Mouse (Mus musculus) thymus, adult 2 months (tissue): ENCODE results near the gene Irs3. TPM values are rescaled to one million over a fixed set of nuclear protein-coding genes. Genes with fewer than 3 reads are reported as not detected.

Experiments
- DNase-seq: peaks from one replicate; pipeline ENCODE4 v3.0.0; 2021
- H3K27ac ChIP-seq: fragments of 200-500 bp; 2 replicates; pipeline ENCODE4 v1.5.1; 2012; ENCODE audit warnings: low read length, control low read depth; ENCODE audit not compliant: control insufficient read depth, insufficient read depth
- H3K27me3 ChIP-seq: fragments of 200-500 bp; 2 replicates; pipeline ENCODE4 v1.6.1; 2012; ENCODE audit warnings: mild to moderate bottlenecking, low read length, moderate library complexity, mixed read lengths; ENCODE audit not compliant: control insufficient read depth, insufficient read depth
- H3K36me3 ChIP-seq: fragments of 200-500 bp; 2 replicates; pipeline ENCODE4 v1.6.1; 2012; ENCODE audit warnings: mild to moderate bottlenecking, low read length, moderate library complexity; ENCODE audit not compliant: control insufficient read depth, insufficient read depth
- H3K4me1 ChIP-seq: fragments of 200-500 bp; replicated peaks from 2 replicates; pipeline ENCODE4 v1.6.1; 2012; ENCODE audit warnings: low read length; ENCODE audit not compliant: control insufficient read depth, insufficient read depth
- H3K4me3 ChIP-seq: fragments of 200-500 bp; 2 replicates; pipeline ENCODE4 v1.5.1; 2012; ENCODE audit warnings: mild to moderate bottlenecking, low read length, control low read depth, moderate library complexity; ENCODE audit not compliant: control insufficient read depth, insufficient read depth
- CTCF ChIP-seq: fragments of 200-500 bp; IDR thresholded peaks from 2 replicates; pipeline ENCODE4 v1.5.1; 2012; ENCODE audit warnings: mild to moderate bottlenecking, control low read depth, low read length, moderate library complexity, borderline replicate concordance; ENCODE audit not compliant: control insufficient read depth, poor library complexity, insufficient read depth; ENCODE audit errors: extremely low read depth
- POLR2A ChIP-seq: fragments of 200-500 bp; IDR thresholded peaks from 2 replicates; pipeline ENCODE4 v1.6.1; 2012; ENCODE audit warnings: mild to moderate bottlenecking, low read length, control low read depth, moderate library complexity; ENCODE audit not compliant: control insufficient read depth, poor library complexity, insufficient read depth; ENCODE audit errors: extremely low read depth
- WGBS: fragments of 180-500 bp; shearing (Covaris S2); methylation state at CpG from one replicate; pipeline ENCODE4 v1.1.7; 2018; 5-methylcytosine and 5-hydroxymethylcytosine counted together
- polyA plus RNA-seq: library from polyadenylated mRNA; depleted of rRNA; stranded (reverse); fragments of >200 nt; gene quantifications from 2 replicates; pipeline ENCODE4 v1.2.3, GENCODE M21; 2012; rRNA removed

Gene Irs3
- polyA plus RNA-seq = 2.2 and 2.5 TPM in 2 replicates

DNA sequence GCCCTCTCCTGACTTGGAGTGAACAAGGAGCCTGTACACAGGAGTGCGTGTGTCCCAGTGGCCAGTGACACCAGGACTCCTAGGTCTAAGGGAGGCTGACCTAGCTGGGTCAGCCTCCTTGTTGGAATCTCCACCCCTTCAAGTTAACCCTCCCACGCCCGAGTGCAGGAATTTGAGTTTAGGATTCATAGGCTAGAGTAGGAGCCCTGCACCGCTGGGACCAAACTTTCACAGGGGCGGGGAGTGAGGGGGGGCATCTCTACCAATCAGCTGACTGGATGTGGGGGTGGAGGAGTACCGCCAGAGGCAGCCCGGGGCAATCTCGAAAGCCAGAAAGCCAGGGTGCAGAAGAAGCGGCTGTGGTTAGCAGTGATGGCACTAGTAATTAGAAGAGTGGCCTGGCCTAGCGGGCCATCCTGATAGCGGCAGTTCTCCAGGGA, at the start of gene Irs3:
Irs3 (minus strand) TSS at position 63 of the 440 bp plus-strand sequence.
- 53% methylated on average over 11 of the region's 11 CpGs for WGBS
- Histone ChIP-seq H3K27me3 (no peaks in the 10 kb centered on the region; the same call in 1 of the 2 replicates), H3K4me1 (peaks cover 7% of the 10 kb centered on the region; the same call in 1 of the 2 replicates), H3K36me3 (peaks cover 22% of the 10 kb centered on the region), H3K4me3 (no peak within 1 kb of the TSS), H3K27ac (no peak within 1 kb of the TSS)
- DNase-seq = no peak
- TF ChIP-seq POLR2A = no peak
- no peak for TF ChIP-seq CTCF

DNA sequence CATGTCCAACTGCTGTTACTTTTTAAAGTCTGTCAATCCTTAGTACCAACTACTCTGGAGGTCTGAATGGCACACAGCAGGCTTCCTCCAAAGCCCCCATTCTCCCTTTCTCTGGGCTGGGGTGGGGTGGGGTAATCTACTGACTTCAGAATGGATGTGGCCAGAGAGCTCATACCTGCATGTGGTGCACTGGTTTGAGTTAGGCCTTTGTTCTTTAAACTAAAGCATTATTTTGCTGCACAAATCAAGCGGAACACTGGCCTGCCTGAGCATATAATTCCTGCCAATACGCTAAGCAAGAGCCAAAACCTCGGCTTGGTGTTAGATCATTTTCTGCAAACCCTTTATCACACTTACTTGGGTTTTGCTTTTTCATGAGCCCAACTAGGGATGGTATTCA, 49.3 kb upstream of the Irs3 start:
- no peak overlapping the region for H3K4me3 ChIP-seq
- H3K27ac ChIP-seq = no peak overlapping the region
- H3K27me3 ChIP-seq = no peaks in the 10 kb centered on the region
- TF ChIP-seq CTCF = no peak
- no peak for TF ChIP-seq POLR2A
- peaks cover 45% of the 10 kb centered on the region for H3K4me1 ChIP-seq
- 92% methylated on average over 3 of the region's 3 CpGs for WGBS
- DNase-seq = no peak
- H3K36me3 ChIP-seq = no peaks in the 10 kb centered on the region

DNA sequence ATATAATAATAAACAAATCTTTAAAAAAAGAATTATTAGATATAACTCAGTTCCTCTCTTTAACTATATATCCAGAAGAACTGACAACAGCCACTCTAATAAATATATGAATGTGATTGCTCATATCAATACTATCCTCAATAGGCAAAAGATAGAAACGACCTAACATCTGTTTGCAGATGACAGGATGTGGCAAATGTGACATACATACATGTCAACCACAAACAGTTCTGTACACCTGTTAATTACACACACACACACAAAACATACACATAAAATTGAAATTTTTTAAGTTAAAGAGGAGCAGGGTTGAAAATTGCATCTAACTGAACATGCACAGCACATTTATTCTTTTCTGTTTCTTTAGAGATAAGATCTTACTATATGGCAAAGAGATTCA, 46.4 kb upstream of the Irs3 start:
- H3K27me3 ChIP-seq = no peaks in the 10 kb centered on the region
- no peak for DNase-seq
- no peak overlapping the region for H3K27ac ChIP-seq
- 9% methylated on average over 1 of the region's 1 CpGs for WGBS
- no peak overlapping the region for H3K4me3 ChIP-seq
- TF ChIP-seq CTCF (no peak), POLR2A (no peak)
- H3K4me1 ChIP-seq = peaks cover 42% of the 10 kb centered on the region
- no peaks in the 10 kb centered on the region for H3K36me3 ChIP-seq

DNA sequence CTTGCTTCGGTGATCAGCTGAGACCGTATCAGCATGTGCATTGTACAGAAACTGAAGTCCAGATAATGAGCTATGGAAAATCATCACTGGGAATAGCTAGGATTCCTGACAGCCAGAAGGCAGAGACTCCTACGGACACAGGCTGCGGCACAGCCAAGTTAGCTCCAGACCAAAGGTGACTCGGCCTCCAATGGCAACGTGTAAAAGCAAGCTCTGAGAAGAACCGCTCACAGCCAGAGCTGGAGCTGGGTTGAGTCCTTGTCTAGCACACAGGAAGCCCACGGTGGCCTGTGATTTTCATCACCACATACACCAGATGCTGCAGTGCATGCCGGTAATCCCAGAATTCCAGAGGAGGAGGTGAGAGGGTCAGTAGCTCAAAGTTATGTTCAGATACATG, 45.0 kb upstream of the Irs3 start:
- H3K4me3 ChIP-seq = peak overlapping the region; percentile 7
- H3K27ac ChIP-seq = peak overlapping the region; percentile 98
- DNase-seq = no peak
- WGBS = 68% methylated on average over 9 of the region's 9 CpGs
- no peaks in the 10 kb centered on the region for H3K36me3 ChIP-seq
- peaks cover 43% of the 10 kb centered on the region for H3K4me1 ChIP-seq
- no peaks in the 10 kb centered on the region for H3K27me3 ChIP-seq
- no peak for TF ChIP-seq CTCF
- TF ChIP-seq POLR2A = no peak

DNA sequence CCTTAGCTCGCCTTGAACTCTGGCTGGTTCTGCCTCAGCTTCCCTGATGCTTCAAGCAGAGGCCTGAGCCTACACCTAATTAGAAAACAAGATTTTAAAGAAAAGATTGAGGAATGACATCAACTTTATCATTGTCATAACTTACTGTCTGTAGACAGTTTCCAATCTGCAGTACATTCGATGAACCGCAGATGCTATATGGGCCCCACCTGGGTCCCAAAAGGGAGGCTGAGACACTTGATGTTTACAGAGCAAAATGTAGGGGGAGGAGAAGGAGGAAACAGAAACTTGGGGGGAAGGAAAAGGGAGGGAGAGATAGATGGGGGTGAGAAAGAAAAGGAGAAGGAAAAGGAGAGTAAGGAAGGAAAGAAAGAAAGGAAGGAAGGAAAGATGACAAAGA, 44.5 kb upstream of the Irs3 start:
- Histone ChIP-seq H3K4me3 (no peak overlapping the region; the same call in 1 of the 2 replicates), H3K4me1 (peaks cover 44% of the 10 kb centered on the region), H3K27me3 (no peaks in the 10 kb centered on the region), H3K36me3 (no peaks in the 10 kb centered on the region), H3K27ac (peak overlapping the region; percentile 98)
- peak; percentile 41 for DNase-seq
- 46% methylated on average over 3 of the region's 3 CpGs for WGBS
- no peak for TF ChIP-seq CTCF

DNA sequence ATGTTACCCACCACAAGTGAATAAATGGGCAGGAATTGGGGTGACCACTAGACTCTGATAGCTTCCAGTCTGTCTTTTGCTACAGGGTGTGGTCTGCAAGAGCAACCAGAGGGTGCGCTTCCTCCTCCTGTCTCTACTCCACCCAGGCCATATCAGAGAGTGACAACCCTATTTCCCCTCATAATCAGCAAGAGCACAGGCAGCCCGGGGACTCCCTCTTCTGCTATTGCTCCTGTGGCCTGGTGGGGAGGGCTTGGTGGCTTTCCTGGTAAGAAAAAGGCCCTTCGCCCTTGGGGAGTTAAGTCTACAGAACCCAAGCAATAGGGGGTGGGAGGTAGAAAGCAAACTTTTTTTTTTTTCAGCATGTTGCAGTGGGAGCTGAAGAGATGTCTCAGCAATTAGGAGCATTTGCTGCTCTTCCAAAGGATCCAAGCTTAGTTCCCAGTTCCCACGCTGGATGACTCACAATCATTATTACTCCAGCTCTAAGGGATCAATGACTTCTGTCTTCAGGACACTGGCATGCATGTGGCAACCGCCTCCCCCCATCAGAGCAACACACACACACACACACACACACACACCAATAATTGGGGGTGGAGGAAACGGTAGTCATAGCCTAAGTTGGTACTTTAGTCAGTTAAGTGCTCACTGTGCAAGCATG, 40.7 kb upstream of the Irs3 start:
- 57% methylated on average over 6 of the region's 6 CpGs for WGBS
- Histone ChIP-seq H3K4me3 (no peak overlapping the region), H3K27ac (peak overlapping the region; percentile 70), H3K36me3 (peaks cover 7% of the 10 kb centered on the region; the same call in 1 of the 2 replicates), H3K27me3 (no peaks in the 10 kb centered on the region), H3K4me1 (peaks cover 49% of the 10 kb centered on the region)
- peak; percentile 48 for DNase-seq
- TF ChIP-seq CTCF = no peak
- no peak for TF ChIP-seq POLR2A
